Mouse (Mus musculus): ENCODE results near the gene Thada. TPM values are rescaled to one million over a fixed set of nuclear protein-coding genes. Genes with fewer than 3 reads are reported as not detected.
"Not testable (repeated sequence)": the region's sequence is repeated elsewhere in the genome, so short reads cannot be mapped to it uniquely, and the experiment has no call there.

The Thada gene
- polyA plus RNA-seq, 1 experiment from 2014 or later = 7.9 TPM

- H3K4me2 ChIP-seq (replicated peaks) = no peak overlapping the region
- ATAC-seq (ENCODE audit: insufficient number of reproducible peaks, low FRiP score, low TSS enrichment, low read depth) = no peak
- no peaks in the 10 kb centered on the region for H3K9me3 ChIP-seq (replicated peaks)
- no peak overlapping the region for H3K4me3 ChIP-seq (replicated peaks)
- H3K27ac ChIP-seq (replicated peaks) = no peak overlapping the region
- H3K27me3 ChIP-seq = no peaks in the 10 kb centered on the region
- 93% methylated on average over 2 of the region's 2 CpGs for WGBS
- H3K4me1 ChIP-seq = no peaks in the 10 kb centered on the region
- peaks cover 13% of the 10 kb centered on the region; the same call in 1 of the 2 replicates for H3K36me3 ChIP-seq
- no peak overlapping the region for H3K9ac ChIP-seq
These were observed 232.2 kb downstream of the Thada start for GRCm38 (mm10) chr17:84233758-84234157.

DNA sequence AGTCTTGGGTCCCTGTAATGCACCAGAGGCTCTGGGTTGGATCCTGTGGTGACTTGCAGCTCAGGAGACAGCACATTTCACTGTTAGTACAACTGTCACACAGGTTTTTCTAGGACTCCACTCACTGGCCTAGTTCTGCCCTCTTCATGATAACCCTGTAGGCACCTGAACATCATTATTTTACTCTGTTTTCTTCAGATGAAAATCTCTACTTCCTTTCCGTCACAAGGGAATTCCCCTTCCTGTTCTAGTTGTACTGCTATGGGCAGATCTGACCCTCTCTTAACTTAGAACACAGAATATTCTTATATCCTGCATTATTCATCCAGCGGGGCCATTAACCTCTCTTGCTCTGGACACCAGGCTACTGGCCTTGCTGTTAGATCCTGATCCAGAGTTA, 234.6 kb downstream of the Thada start:
- H3K27ac ChIP-seq (replicated peaks) = no peak overlapping the region
- no peak for ATAC-seq (ENCODE audit: insufficient number of reproducible peaks, low FRiP score, low TSS enrichment, low read depth)
- H3K4me1 ChIP-seq = peaks cover 2% of the 10 kb centered on the region; the same call in 1 of the 2 replicates
- no peak overlapping the region for H3K4me2 ChIP-seq (replicated peaks)
- H3K36me3 ChIP-seq = peaks cover 28% of the 10 kb centered on the region; the same call in 1 of the 2 replicates
- no peak overlapping the region for H3K9ac ChIP-seq
- no peaks in the 10 kb centered on the region for H3K9me3 ChIP-seq (replicated peaks)
- H3K27me3 ChIP-seq = no peaks in the 10 kb centered on the region
- H3K4me3 ChIP-seq (replicated peaks) = no peak overlapping the region
- 83% methylated on average over 2 of the region's 2 CpGs for WGBS

- Histone ChIP-seq H3K9ac (no peak overlapping the region), H3K4me2 (replicated peaks) (no peak overlapping the region), H3K27ac (replicated peaks) (no peak overlapping the region), H3K4me3 (replicated peaks) (no peak overlapping the region), H3K4me1 (peaks cover 3% of the 10 kb centered on the region; the same call in 1 of the 2 replicates), H3K27me3 (no peaks in the 10 kb centered on the region), H3K9me3 (replicated peaks) (no peaks in the 10 kb centered on the region), H3K36me3 (peaks cover 52% of the 10 kb centered on the region)
- ATAC-seq (ENCODE audit: insufficient number of reproducible peaks, low FRiP score, low TSS enrichment, low read depth) = no peak
- WGBS = 79% methylated on average over 2 of the region's 2 CpGs
These were observed 237.8 kb downstream of the Thada start for GRCm38 (mm10) chr17:84228223-84228622.

GRCm38 (mm10) chr17:84226681-84227080, 239.3 kb downstream of the Thada start:
- Histone ChIP-seq H3K36me3 (peaks cover 56% of the 10 kb centered on the region), H3K27me3 (no peaks in the 10 kb centered on the region), H3K9ac (no peak overlapping the region), H3K27ac (replicated peaks) (no peak overlapping the region), H3K4me1 (peaks cover 3% of the 10 kb centered on the region; the same call in 1 of the 2 replicates), H3K4me3 (replicated peaks) (no peak overlapping the region), H3K4me2 (replicated peaks) (no peak overlapping the region), H3K9me3 (replicated peaks) (no peaks in the 10 kb centered on the region)
- ATAC-seq (ENCODE audit: insufficient number of reproducible peaks, low FRiP score, low TSS enrichment, low read depth) = no peak
- 71% methylated on average over 6 of the region's 6 CpGs for WGBS

GRCm38 (mm10) chr17:84226231-84226630, 239.8 kb downstream of the Thada start:
- peaks cover 3% of the 10 kb centered on the region; the same call in 1 of the 2 replicates for H3K4me1 ChIP-seq
- H3K9me3 ChIP-seq (replicated peaks) = no peaks in the 10 kb centered on the region
- H3K36me3 ChIP-seq = peaks cover 61% of the 10 kb centered on the region
- H3K4me2 ChIP-seq (replicated peaks) = no peak overlapping the region
- H3K9ac ChIP-seq = no peak overlapping the region
- 69% methylated on average over 5 of the region's 5 CpGs for WGBS
- no peak overlapping the region for H3K27ac ChIP-seq (replicated peaks)
- ATAC-seq (ENCODE audit: insufficient number of reproducible peaks, low FRiP score, low TSS enrichment, low read depth) = no peak
- no peaks in the 10 kb centered on the region for H3K27me3 ChIP-seq
- no peak overlapping the region for H3K4me3 ChIP-seq (replicated peaks)

GRCm38 (mm10) chr17:84224217-84224887, 241.7 kb downstream of the Thada start:
- no peak overlapping the region for H3K4me3 ChIP-seq (replicated peaks)
- no peak overlapping the region for H3K4me2 ChIP-seq (replicated peaks)
- H3K27me3 ChIP-seq = no peaks in the 10 kb centered on the region
- H3K9me3 ChIP-seq (replicated peaks) = no peaks in the 10 kb centered on the region
- WGBS = 77% methylated on average over 15 of the region's 15 CpGs
- peaks cover 65% of the 10 kb centered on the region for H3K36me3 ChIP-seq
- H3K4me1 ChIP-seq = peaks cover 3% of the 10 kb centered on the region; the same call in 1 of the 2 replicates
- ATAC-seq (ENCODE audit: insufficient number of reproducible peaks, low FRiP score, low TSS enrichment, low read depth) = no peak
- no peak overlapping the region for H3K27ac ChIP-seq (replicated peaks)
- H3K9ac ChIP-seq = no peak overlapping the region

- not testable (repeated sequence) for H3K9ac ChIP-seq; H3K4me3 ChIP-seq (replicated peaks); H3K4me2 ChIP-seq (replicated peaks); H3K27me3 ChIP-seq; H3K27ac ChIP-seq (replicated peaks); H3K9me3 ChIP-seq (replicated peaks); ATAC-seq (ENCODE audit: insufficient number of reproducible peaks, low FRiP score, low TSS enrichment, low read depth); H3K4me1 ChIP-seq
- 89% methylated on average over 2 of the region's 2 CpGs for WGBS
- peaks cover 37% of the 10 kb centered on the region for H3K36me3 ChIP-seq
These were observed 247.2 kb downstream of the Thada start for GRCm38 (mm10) chr17:84218841-84219240.

DNA sequence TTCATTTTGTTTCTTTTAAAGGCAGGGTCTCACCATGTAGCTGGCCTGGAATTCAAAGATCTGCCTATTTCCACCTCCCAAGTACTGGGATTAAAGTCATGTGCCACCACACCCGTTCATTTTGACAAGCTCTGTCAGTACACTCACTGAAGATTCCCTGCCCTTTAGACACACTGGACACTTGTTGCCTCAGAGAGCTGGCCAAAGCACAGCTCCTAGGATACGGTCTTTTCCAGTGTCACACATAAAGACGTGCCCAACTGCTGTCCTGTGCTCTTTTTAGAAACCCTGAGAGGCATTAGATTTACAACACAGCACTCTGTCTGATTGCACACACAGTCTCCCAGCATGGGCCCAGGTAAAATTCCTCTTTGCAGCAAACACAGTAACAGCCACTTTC, 248.3 kb downstream of the Thada start:
- 76% methylated on average over 3 of the region's 3 CpGs for WGBS
- peaks cover 30% of the 10 kb centered on the region for H3K36me3 ChIP-seq
- H3K9me3 ChIP-seq (replicated peaks) = no peaks in the 10 kb centered on the region
- H3K4me2 ChIP-seq (replicated peaks) = no peak overlapping the region
- ATAC-seq (ENCODE audit: insufficient number of reproducible peaks, low FRiP score, low TSS enrichment, low read depth) = no peak
- H3K4me3 ChIP-seq (replicated peaks) = no peak overlapping the region
- H3K9ac ChIP-seq = no peak overlapping the region
- no peak overlapping the region for H3K27ac ChIP-seq (replicated peaks)
- H3K27me3 ChIP-seq = no peaks in the 10 kb centered on the region
- H3K4me1 ChIP-seq = no peaks in the 10 kb centered on the region

- Histone ChIP-seq H3K9ac (no peak overlapping the region), H3K9me3 (replicated peaks) (no peaks in the 10 kb centered on the region), H3K27ac (replicated peaks) (no peak overlapping the region), H3K4me1 (no peaks in the 10 kb centered on the region), H3K36me3 (peaks cover 27% of the 10 kb centered on the region), H3K27me3 (no peaks in the 10 kb centered on the region), H3K4me3 (replicated peaks) (no peak overlapping the region), H3K4me2 (replicated peaks) (no peak overlapping the region)
- no peak for ATAC-seq (ENCODE audit: insufficient number of reproducible peaks, low FRiP score, low TSS enrichment, low read depth)
- WGBS = 77% methylated on average over 6 of the region's 6 CpGs
These were observed 250.6 kb downstream of the Thada start for GRCm38 (mm10) chr17:84215264-84215960.

GRCm38 (mm10) chr17:84213464-84213863, 252.5 kb downstream of the Thada start:
- no peak overlapping the region for H3K27ac ChIP-seq (replicated peaks)
- no peaks in the 10 kb centered on the region for H3K4me1 ChIP-seq
- H3K9ac ChIP-seq = no peak overlapping the region
- WGBS = 92% methylated on average over 3 of the region's 3 CpGs
- H3K9me3 ChIP-seq (replicated peaks) = no peaks in the 10 kb centered on the region
- no peak for ATAC-seq (ENCODE audit: insufficient number of reproducible peaks, low FRiP score, low TSS enrichment, low read depth)
- no peak overlapping the region for H3K4me3 ChIP-seq (replicated peaks)
- peaks cover 14% of the 10 kb centered on the region; the same call in 1 of the 2 replicates for H3K36me3 ChIP-seq
- H3K4me2 ChIP-seq (replicated peaks) = no peak overlapping the region
- H3K27me3 ChIP-seq = no peaks in the 10 kb centered on the region

DNA sequence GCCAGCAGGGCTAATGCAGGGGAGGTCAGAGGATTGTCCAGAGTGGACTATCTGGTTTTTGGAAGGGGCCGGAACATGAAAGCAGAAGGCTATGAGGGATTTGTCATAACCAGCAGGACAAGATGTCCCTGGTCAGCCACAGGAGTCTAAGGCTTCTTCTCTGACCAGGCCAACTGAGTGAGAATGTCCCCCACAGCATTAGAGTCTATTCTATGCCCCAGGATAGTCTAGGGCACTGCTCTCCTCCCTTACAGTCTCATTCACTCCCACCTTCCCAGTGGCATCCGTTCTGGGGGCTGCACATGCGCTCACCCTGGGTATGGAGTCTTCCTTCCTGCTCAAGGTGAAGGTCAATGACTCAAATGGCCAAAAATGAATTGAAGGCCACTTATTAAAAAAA, 258.4 kb downstream of the Thada start:
- H3K36me3 ChIP-seq = peaks cover 16% of the 10 kb centered on the region
- no peaks in the 10 kb centered on the region for H3K9me3 ChIP-seq (replicated peaks)
- 86% methylated on average over 3 of the region's 3 CpGs for WGBS
- no peak overlapping the region for H3K27ac ChIP-seq (replicated peaks)
- H3K4me3 ChIP-seq (replicated peaks) = no peak overlapping the region
- peaks cover 22% of the 10 kb centered on the region for H3K4me1 ChIP-seq
- H3K27me3 ChIP-seq = no peaks in the 10 kb centered on the region
- no peak overlapping the region for H3K4me2 ChIP-seq (replicated peaks)
- no peak for ATAC-seq (ENCODE audit: insufficient number of reproducible peaks, low FRiP score, low TSS enrichment, low read depth)
- H3K9ac ChIP-seq = no peak overlapping the region
